Mouse (Mus musculus) lung, embryonic 15.5 days (tissue): ENCODE measurements around the gene Nme1. TPM values are rescaled to one million over a fixed set of nuclear protein-coding genes. Genes with fewer than 3 reads are reported as not detected.

Experiments
- ATAC-seq: fragments of 200-750 bp; cut with Nextera tagmentation; 2 replicates; pipeline ENCODE4 v1.8.0; 2017; ENCODE audit warnings: moderate number of reproducible peaks, borderline replicate concordance; ENCODE audit not compliant: low FRiP score, low TSS enrichment; ENCODE audit errors: extremely low read depth
- H3K27ac ChIP-seq: fragments of 300-500 bp; sonication (generic); 2 replicates; pipeline ENCODE4 v1.5.1; 2015; ENCODE audit warnings: moderate library complexity, mild to moderate bottlenecking, inconsistent platforms
- H3K27me3 ChIP-seq: fragments of 300-500 bp; sonication (generic); 2 replicates; pipeline ENCODE4 v1.6.1; 2015; ENCODE audit warnings: inconsistent platforms
- H3K36me3 ChIP-seq: fragments of 300-500 bp; sonication (generic); 2 replicates; pipeline ENCODE4 v1.6.1; 2015; ENCODE audit warnings: inconsistent platforms
- H3K4me1 ChIP-seq: fragments of 300-500 bp; sonication (generic); 2 replicates; pipeline ENCODE4 v1.6.1; 2015; ENCODE audit warnings: inconsistent platforms
- H3K4me2 ChIP-seq: fragments of 300-500 bp; sonication (generic); 2 replicates; pipeline ENCODE4 v1.6.1; 2015; ENCODE audit warnings: inconsistent platforms, mild to moderate bottlenecking, moderate library complexity
- H3K4me3 ChIP-seq: fragments of 300-500 bp; sonication (generic); 2 replicates; pipeline ENCODE4 v1.5.1; 2015; ENCODE audit warnings: mild to moderate bottlenecking, inconsistent platforms
- H3K9ac ChIP-seq: fragments of 300-500 bp; sonication (generic); 2 replicates; pipeline ENCODE4 v1.6.1; 2015; ENCODE audit warnings: inconsistent platforms
- H3K9me3 ChIP-seq: fragments of 300-500 bp; sonication (generic); 2 replicates; pipeline ENCODE4 v1.6.1; 2016; ENCODE audit warnings: inconsistent platforms
- WGBS: fragments of 180-500 bp; shearing (Covaris S2); methylation state at CpG from one replicate; pipeline ENCODE4 v1.1.7; 2015; 5-methylcytosine and 5-hydroxymethylcytosine counted together
- polyA plus RNA-seq: library from polyadenylated mRNA; unstranded; fragments of >200 nt; fragmentation: Nextera tagmentation; extraction: Ambion mirVana; gene quantifications from 2 replicates; pipeline ENCODE4 v1.2.1, GENCODE M21; 2015

Gene Nme1
- polyA plus RNA-seq, 1 experiment from 2014 or later = 123 TPM

DNA sequence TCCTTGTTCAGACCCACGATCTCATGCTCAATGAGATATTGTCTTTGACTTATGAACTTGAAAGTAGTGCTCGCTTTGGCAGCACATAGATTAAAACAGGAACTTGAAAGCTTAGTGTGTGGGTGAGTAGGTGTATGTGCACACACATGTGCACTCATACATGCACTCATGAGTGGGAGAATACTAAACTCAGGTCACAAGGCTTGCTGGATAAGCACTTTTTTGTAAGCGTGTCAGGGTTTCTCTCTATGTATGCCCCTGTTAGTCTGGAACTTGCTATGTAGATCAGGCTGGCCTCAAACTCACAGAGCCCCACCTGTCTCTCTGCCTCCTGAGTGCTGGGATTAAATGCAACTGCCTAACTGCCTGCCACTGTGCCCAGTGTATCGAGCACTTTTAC is 18.7 kb upstream of the Nme1 start:
- Histone ChIP-seq H3K9me3 (no peaks in the 10 kb centered on the region), H3K36me3 (no peaks in the 10 kb centered on the region), H3K27ac (peak overlapping the region; percentile 74; the same call in 1 of the 2 replicates), H3K4me1 (peaks cover 10% of the 10 kb centered on the region; the same call in 1 of the 2 replicates), H3K9ac (no peak overlapping the region), H3K27me3 (no peaks in the 10 kb centered on the region), H3K4me2 (no peak overlapping the region), H3K4me3 (no peak overlapping the region)
- WGBS = 80% methylated on average over 4 of the region's 4 CpGs
- no peak for ATAC-seq

DNA sequence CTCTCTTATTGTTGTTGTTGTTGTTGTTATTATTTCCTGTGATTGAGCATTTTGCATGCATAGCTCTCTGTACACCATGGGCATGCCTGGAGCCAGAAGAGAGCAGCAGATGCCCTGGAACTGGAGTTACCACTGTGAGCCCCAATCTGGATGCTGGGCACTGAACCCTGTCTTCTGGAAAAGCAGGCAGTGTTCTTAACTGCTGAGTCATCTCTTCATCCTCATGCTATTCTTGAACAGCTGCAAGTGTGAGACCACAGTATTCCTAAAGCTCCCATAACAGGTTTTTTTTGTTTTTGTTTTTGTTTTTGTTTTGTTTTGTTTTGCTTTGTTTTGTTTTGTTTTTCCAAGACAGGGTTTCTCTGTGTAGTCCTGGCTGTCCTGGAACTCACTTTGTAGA is 18.0 kb upstream of the Nme1 start:
- no peak for ATAC-seq
- peaks cover 10% of the 10 kb centered on the region; the same call in 1 of the 2 replicates for H3K4me1 ChIP-seq
- no peak overlapping the region for H3K4me2 ChIP-seq
- H3K27me3 ChIP-seq = no peaks in the 10 kb centered on the region
- no peak overlapping the region for H3K27ac ChIP-seq
- no peaks in the 10 kb centered on the region for H3K36me3 ChIP-seq
- no peak overlapping the region for H3K4me3 ChIP-seq
- no peaks in the 10 kb centered on the region for H3K9me3 ChIP-seq
- H3K9ac ChIP-seq = no peak overlapping the region

GRCm38 (mm10) chr11:93985265-93985664 is 16.9 kb upstream of the Nme1 start:
- Histone ChIP-seq H3K4me1 (peaks cover 10% of the 10 kb centered on the region; the same call in 1 of the 2 replicates), H3K9ac (no peak overlapping the region), H3K27me3 (no peaks in the 10 kb centered on the region), H3K36me3 (no peaks in the 10 kb centered on the region), H3K4me2 (no peak overlapping the region), H3K4me3 (no peak overlapping the region), H3K9me3 (no peaks in the 10 kb centered on the region), H3K27ac (no peak overlapping the region)
- ATAC-seq = no peak
- WGBS = 81% methylated on average over 5 of the region's 5 CpGs

DNA sequence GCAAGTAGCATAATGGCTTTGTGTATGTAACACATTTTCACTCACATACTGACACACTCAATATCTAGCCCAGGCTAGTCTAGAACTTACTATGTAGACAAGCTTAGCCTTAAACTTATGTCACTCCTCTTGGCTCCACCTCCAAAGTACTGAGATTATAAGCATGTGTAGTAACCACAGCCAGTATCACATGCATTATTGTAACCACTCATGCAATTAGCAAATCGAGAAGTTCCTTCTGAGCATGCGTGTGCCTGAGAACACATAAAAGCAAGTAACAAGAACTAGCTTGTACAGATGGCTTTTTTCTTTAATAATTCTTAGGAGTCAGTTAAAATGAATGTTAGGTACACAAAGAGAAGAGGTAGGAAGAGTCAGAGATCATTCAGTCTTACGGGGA is 16.3 kb upstream of the Nme1 start:
- Histone ChIP-seq H3K36me3 (no peaks in the 10 kb centered on the region), H3K4me1 (peaks cover 10% of the 10 kb centered on the region; the same call in 1 of the 2 replicates), H3K27me3 (no peaks in the 10 kb centered on the region), H3K4me3 (no peak overlapping the region), H3K9ac (no peak overlapping the region), H3K9me3 (no peaks in the 10 kb centered on the region), H3K27ac (no peak overlapping the region), H3K4me2 (no peak overlapping the region)
- ATAC-seq = no peak
- WGBS = 92% methylated on average over 3 of the region's 3 CpGs

GRCm38 (mm10) chr11:93979502-93980049 is 11.3 kb upstream of the Nme1 start:
- Histone ChIP-seq H3K9me3 (no peaks in the 10 kb centered on the region), H3K9ac (no peak overlapping the region), H3K4me1 (no peaks in the 10 kb centered on the region), H3K27ac (no peak overlapping the region), H3K4me3 (no peak overlapping the region), H3K36me3 (no peaks in the 10 kb centered on the region), H3K27me3 (no peaks in the 10 kb centered on the region), H3K4me2 (no peak overlapping the region)
- WGBS = 41% methylated on average over 6 of the region's 6 CpGs
- ATAC-seq = no peak

- Histone ChIP-seq H3K36me3 (no peaks in the 10 kb centered on the region), H3K27ac (no peak overlapping the region), H3K9me3 (no peaks in the 10 kb centered on the region), H3K27me3 (no peaks in the 10 kb centered on the region), H3K4me2 (no peak overlapping the region), H3K9ac (no peak overlapping the region), H3K4me1 (0 out of 2 replicates have a peak, but pooled peaks cover 5% of the 10 kb centered on the region), H3K4me3 (no peak overlapping the region)
- no peak for ATAC-seq
- WGBS = 86% methylated on average over 5 of the region's 5 CpGs
Measured at GRCm38 (mm10) chr11:93972951-93973350, 4.6 kb upstream of the Nme1 start.

DNA sequence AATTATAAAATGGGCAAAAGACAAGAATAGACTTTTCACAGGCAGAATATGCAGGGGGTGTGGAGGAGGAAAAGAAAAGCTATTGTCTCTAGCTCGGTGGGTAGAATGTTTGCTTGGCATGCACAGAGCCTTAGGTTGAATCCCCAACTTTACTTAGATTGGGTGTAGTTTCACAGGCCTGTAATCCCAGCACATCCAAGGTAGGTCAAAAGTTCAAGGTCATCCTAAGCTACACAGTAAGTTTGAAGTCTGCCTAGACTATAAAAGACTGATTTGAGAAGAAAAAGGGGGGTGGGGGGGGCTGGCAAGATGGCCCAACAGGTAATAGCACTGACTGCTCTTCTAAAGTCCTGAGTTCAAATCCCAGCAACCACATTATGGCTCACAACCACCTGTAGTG is 1.5 kb upstream of the Nme1 start:
- 69% methylated on average over 1 of the region's 1 CpGs for WGBS

DNA sequence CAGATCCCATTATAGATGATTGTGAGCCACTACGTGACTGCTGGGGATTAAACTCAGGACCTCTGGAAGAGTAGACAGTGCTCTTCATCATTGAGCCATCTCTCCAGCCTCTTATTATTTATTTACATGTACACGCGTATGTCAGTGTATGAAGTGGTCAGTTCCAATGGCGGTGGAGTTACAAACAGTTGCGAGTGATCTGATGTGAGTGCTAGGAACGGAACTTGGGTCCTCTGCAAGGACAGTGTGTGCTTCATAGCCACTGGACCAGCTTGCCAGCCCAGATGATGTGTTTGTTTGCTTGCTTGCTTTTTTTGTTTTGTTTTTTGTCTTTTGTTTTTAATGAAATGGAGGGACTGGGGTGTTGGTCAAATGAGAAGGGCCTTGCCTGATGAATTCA is 850 bp upstream of the Nme1 start:
- Histone ChIP-seq H3K4me2 (no peak overlapping the region), H3K36me3 (peaks cover 19% of the 10 kb centered on the region), H3K9ac (no peak overlapping the region; the same call in 1 of the 2 replicates), H3K9me3 (no peaks in the 10 kb centered on the region), H3K27me3 (no peaks in the 10 kb centered on the region), H3K4me3 (no peak overlapping the region), H3K27ac (no peak overlapping the region), H3K4me1 (peaks cover 15% of the 10 kb centered on the region)
- no peak for ATAC-seq
- 90% methylated on average over 6 of the region's 6 CpGs for WGBS

More for the DNA sequence above, 1.5 kb upstream of the Nme1 start:
- H3K4me3 ChIP-seq = no peak overlapping the region
- H3K4me1 ChIP-seq = peaks cover 15% of the 10 kb centered on the region
- no peak overlapping the region for H3K4me2 ChIP-seq
- peaks cover 13% of the 10 kb centered on the region; the same call in 1 of the 2 replicates for H3K36me3 ChIP-seq
- no peak for ATAC-seq
- no peak overlapping the region for H3K27ac ChIP-seq
- H3K9me3 ChIP-seq = no peaks in the 10 kb centered on the region
- no peaks in the 10 kb centered on the region for H3K27me3 ChIP-seq
- no peak overlapping the region for H3K9ac ChIP-seq

- peaks cover 15% of the 10 kb centered on the region for H3K4me1 ChIP-seq
- H3K27ac ChIP-seq = no peak overlapping the region
- WGBS = 39% methylated on average over 6 of the region's 6 CpGs
- H3K27me3 ChIP-seq = no peaks in the 10 kb centered on the region
- H3K36me3 ChIP-seq = peaks cover 23% of the 10 kb centered on the region
- peak overlapping the region; percentile 68 for H3K4me3 ChIP-seq
- ATAC-seq = no peak
- H3K9ac ChIP-seq = no peak overlapping the region; the same call in 1 of the 2 replicates
- H3K4me2 ChIP-seq = peak overlapping the region; percentile 65
- H3K9me3 ChIP-seq = no peaks in the 10 kb centered on the region
Measured at GRCm38 (mm10) chr11:93968848-93969128, 467 bp upstream of the Nme1 start.

DNA sequence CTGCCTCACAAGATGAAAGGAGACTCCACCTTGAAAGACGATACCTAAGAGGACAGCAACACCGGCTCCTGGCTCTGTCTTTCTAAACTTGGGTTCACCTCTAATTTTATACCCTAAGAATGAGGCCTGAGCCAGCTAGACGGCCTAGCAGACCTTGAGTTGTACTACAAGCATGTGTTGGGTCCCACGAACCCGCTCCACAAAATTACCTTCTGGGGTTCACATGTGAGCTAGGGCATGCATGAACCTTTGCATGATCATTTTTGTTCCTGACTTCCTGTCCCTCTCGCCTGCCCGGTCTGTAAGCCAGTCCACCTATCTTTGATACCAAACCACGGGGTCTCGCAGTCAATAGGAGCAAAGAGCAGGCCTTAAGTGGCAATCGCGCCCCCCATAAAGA is 940 bp downstream of the Nme1 start:
- H3K27me3 ChIP-seq = no peaks in the 10 kb centered on the region
- WGBS = 2% methylated on average over 11 of the region's 11 CpGs
- H3K4me2 ChIP-seq = peak overlapping the region; percentile 65
- ATAC-seq = no peak
- peaks cover 15% of the 10 kb centered on the region for H3K4me1 ChIP-seq
- H3K36me3 ChIP-seq = peaks cover 34% of the 10 kb centered on the region
- peak overlapping the region; percentile 70 for H3K9ac ChIP-seq
- H3K4me3 ChIP-seq = peak overlapping the region; percentile 68
- no peaks in the 10 kb centered on the region for H3K9me3 ChIP-seq
- H3K27ac ChIP-seq = peak overlapping the region; percentile 45; the same call in 1 of the 2 replicates

GRCm38 (mm10) chr11:93965391-93965790 is 2.9 kb downstream of the Nme1 start:
- no peak overlapping the region for H3K27ac ChIP-seq
- peaks cover 51% of the 10 kb centered on the region for H3K36me3 ChIP-seq
- no peak overlapping the region for H3K4me2 ChIP-seq
- no peaks in the 10 kb centered on the region for H3K27me3 ChIP-seq
- no peak overlapping the region for H3K9ac ChIP-seq
- H3K4me3 ChIP-seq = no peak overlapping the region
- 92% methylated on average over 6 of the region's 6 CpGs for WGBS
- H3K4me1 ChIP-seq = peaks cover 15% of the 10 kb centered on the region
- no peak for ATAC-seq
- H3K9me3 ChIP-seq = no peaks in the 10 kb centered on the region

DNA sequence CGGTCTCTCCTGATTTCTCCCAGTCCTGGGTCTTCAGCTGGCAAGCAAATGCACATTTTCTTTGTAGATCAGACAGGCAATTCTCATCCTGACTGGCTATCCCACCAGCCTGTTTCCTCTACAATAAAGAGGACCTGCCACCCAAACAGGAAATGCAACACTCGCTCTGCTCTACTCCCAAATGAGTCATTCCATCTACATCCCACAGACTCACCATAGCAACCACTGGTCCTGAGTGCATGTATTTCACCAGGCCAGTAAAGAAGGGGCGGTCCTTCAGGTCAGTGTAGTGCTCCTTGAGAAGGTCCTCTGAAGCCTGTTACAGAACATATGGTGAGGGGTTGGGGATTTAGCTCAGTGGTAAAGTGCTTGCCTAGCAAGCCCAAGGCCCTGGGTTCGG is 5.3 kb downstream of the Nme1 start:
- 86% methylated on average over 4 of the region's 4 CpGs for WGBS
- no peak overlapping the region for H3K27ac ChIP-seq
- no peaks in the 10 kb centered on the region for H3K9me3 ChIP-seq
- no peak overlapping the region for H3K4me2 ChIP-seq
- no peaks in the 10 kb centered on the region for H3K27me3 ChIP-seq
- H3K36me3 ChIP-seq = peaks cover 72% of the 10 kb centered on the region
- no peak overlapping the region for H3K9ac ChIP-seq
- H3K4me1 ChIP-seq = peaks cover 10% of the 10 kb centered on the region
- no peak for ATAC-seq
- no peak overlapping the region for H3K4me3 ChIP-seq

DNA sequence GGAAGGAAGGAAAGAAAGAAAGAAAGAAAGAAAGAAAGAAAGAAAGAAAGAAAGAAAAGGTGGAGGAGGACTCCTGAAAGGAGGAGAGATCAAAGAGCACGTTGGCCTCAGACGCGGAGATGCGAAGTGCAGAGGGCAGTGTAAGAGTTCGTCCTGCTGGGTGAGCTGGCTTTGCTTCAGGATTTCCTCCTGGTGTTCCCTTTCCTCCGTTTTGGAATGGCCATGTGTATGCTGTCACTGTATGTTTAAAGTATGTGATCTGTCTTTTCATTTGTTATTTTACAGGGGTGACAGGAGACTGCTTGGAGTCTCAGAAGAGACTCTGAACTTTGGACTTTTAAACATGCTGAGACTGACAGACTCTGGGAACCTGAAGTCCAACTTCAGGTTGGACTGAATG is 6.8 kb downstream of the Nme1 start:
- H3K27me3 ChIP-seq = no peaks in the 10 kb centered on the region
- H3K4me3 ChIP-seq = no peak overlapping the region
- WGBS = 82% methylated on average over 6 of the region's 6 CpGs
- no peak overlapping the region for H3K4me2 ChIP-seq
- no peak for ATAC-seq
- H3K9ac ChIP-seq = no peak overlapping the region
- H3K4me1 ChIP-seq = peaks cover 4% of the 10 kb centered on the region
- H3K9me3 ChIP-seq = no peaks in the 10 kb centered on the region
- peaks cover 77% of the 10 kb centered on the region for H3K36me3 ChIP-seq
- H3K27ac ChIP-seq = no peak overlapping the region
